Mouse (Mus musculus) thymus, adult 2 months (tissue): ENCODE measurements around the gene 9430097D07Rik.

Experiments used
- CTCF ChIP-seq: fragments of 200-500 bp; IDR thresholded peaks from 2 replicates; pipeline ENCODE4 v1.5.1; 2012; ENCODE audit warnings: mild to moderate bottlenecking, control low read depth, low read length, moderate library complexity, borderline replicate concordance; ENCODE audit not compliant: control insufficient read depth, poor library complexity, insufficient read depth; ENCODE audit errors: extremely low read depth
- POLR2A ChIP-seq: fragments of 200-500 bp; IDR thresholded peaks from 2 replicates; pipeline ENCODE4 v1.6.1; 2012; ENCODE audit warnings: mild to moderate bottlenecking, low read length, control low read depth, moderate library complexity; ENCODE audit not compliant: control insufficient read depth, poor library complexity, insufficient read depth; ENCODE audit errors: extremely low read depth

DNA sequence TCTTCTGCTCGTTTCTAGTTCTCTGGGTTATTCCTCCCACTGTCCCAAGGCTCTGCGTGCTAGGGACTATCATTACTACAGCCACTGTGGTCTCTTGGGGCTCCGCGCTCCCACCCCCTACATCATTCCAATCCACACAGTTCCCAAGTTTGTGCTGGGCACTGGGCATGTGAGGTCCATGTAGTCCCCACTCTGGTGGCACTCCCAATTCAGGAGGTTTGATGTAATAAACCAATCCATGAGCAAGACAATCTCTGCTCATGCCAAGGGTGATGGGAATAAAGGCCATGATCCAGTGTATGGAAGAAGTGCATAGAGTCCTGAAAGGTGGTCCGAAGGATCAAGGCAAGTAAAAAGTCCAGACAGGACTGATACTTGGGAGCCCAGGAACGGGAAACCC is 987 bp downstream of the 9430097D07Rik start, which contains the start of gene Pip5kl1:
- TF ChIP-seq POLR2A (no peak), CTCF (no peak)
